Mouse (Mus musculus) lung, embryonic 15.5 days (tissue): ENCODE measurements around the gene Lgals3. TPM values are rescaled to one million over a fixed set of nuclear protein-coding genes. Genes with fewer than 3 reads are reported as not detected.

Experiments
- ATAC-seq: fragments of 200-750 bp; cut with Nextera tagmentation; 2 replicates; pipeline ENCODE4 v1.8.0; 2017; ENCODE audit warnings: moderate number of reproducible peaks, borderline replicate concordance; ENCODE audit not compliant: low FRiP score, low TSS enrichment; ENCODE audit errors: extremely low read depth
- H3K27ac ChIP-seq: fragments of 300-500 bp; sonication (generic); 2 replicates; pipeline ENCODE4 v1.5.1; 2015; ENCODE audit warnings: moderate library complexity, mild to moderate bottlenecking, inconsistent platforms
- H3K27me3 ChIP-seq: fragments of 300-500 bp; sonication (generic); 2 replicates; pipeline ENCODE4 v1.6.1; 2015; ENCODE audit warnings: inconsistent platforms
- H3K36me3 ChIP-seq: fragments of 300-500 bp; sonication (generic); 2 replicates; pipeline ENCODE4 v1.6.1; 2015; ENCODE audit warnings: inconsistent platforms
- H3K4me1 ChIP-seq: fragments of 300-500 bp; sonication (generic); 2 replicates; pipeline ENCODE4 v1.6.1; 2015; ENCODE audit warnings: inconsistent platforms
- H3K4me2 ChIP-seq: fragments of 300-500 bp; sonication (generic); 2 replicates; pipeline ENCODE4 v1.6.1; 2015; ENCODE audit warnings: inconsistent platforms, mild to moderate bottlenecking, moderate library complexity
- H3K4me3 ChIP-seq: fragments of 300-500 bp; sonication (generic); 2 replicates; pipeline ENCODE4 v1.5.1; 2015; ENCODE audit warnings: mild to moderate bottlenecking, inconsistent platforms
- H3K9ac ChIP-seq: fragments of 300-500 bp; sonication (generic); 2 replicates; pipeline ENCODE4 v1.6.1; 2015; ENCODE audit warnings: inconsistent platforms
- H3K9me3 ChIP-seq: fragments of 300-500 bp; sonication (generic); 2 replicates; pipeline ENCODE4 v1.6.1; 2016; ENCODE audit warnings: inconsistent platforms
- WGBS: fragments of 180-500 bp; shearing (Covaris S2); methylation state at CpG from one replicate; pipeline ENCODE4 v1.1.7; 2015; 5-methylcytosine and 5-hydroxymethylcytosine counted together
- polyA plus RNA-seq: library from polyadenylated mRNA; unstranded; fragments of >200 nt; fragmentation: Nextera tagmentation; extraction: Ambion mirVana; gene quantifications from 2 replicates; pipeline ENCODE4 v1.2.1, GENCODE M21; 2015

Lgals3 gene
- polyA plus RNA-seq, 1 experiment from 2014 or later, result 36.0 TPM

DNA sequence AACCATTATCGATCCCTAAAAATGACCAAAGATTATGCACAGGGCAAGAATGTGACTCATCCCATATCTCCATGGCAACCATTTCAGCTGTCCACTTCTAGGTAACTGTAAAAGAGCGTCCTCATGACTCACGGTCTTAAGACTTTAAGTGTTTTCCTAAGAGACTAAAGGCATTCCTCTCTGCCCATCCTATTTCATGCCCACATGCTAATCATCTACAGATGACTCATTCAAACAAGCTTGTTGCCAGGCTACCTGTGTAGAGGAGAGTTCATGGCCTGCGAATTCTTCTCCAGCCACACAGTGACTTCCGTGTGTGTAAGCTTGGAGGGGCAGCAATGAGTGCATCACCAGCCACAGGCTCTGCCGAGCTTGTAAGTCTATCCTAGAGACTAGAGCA is 4.1 kb downstream of the Lgals3 start:
- Histone ChIP-seq H3K36me3 (no peaks in the 10 kb centered on the region), H3K9me3 (no peaks in the 10 kb centered on the region), H3K4me1 (peaks cover 28% of the 10 kb centered on the region), H3K9ac (no peak overlapping the region), H3K27ac (no peak overlapping the region), H3K27me3 (peaks cover 19% of the 10 kb centered on the region), H3K4me3 (no peak overlapping the region), H3K4me2 (no peak overlapping the region)
- ATAC-seq, result no peak
- 49% methylated on average over 6 of the region's 6 CpGs for WGBS

DNA sequence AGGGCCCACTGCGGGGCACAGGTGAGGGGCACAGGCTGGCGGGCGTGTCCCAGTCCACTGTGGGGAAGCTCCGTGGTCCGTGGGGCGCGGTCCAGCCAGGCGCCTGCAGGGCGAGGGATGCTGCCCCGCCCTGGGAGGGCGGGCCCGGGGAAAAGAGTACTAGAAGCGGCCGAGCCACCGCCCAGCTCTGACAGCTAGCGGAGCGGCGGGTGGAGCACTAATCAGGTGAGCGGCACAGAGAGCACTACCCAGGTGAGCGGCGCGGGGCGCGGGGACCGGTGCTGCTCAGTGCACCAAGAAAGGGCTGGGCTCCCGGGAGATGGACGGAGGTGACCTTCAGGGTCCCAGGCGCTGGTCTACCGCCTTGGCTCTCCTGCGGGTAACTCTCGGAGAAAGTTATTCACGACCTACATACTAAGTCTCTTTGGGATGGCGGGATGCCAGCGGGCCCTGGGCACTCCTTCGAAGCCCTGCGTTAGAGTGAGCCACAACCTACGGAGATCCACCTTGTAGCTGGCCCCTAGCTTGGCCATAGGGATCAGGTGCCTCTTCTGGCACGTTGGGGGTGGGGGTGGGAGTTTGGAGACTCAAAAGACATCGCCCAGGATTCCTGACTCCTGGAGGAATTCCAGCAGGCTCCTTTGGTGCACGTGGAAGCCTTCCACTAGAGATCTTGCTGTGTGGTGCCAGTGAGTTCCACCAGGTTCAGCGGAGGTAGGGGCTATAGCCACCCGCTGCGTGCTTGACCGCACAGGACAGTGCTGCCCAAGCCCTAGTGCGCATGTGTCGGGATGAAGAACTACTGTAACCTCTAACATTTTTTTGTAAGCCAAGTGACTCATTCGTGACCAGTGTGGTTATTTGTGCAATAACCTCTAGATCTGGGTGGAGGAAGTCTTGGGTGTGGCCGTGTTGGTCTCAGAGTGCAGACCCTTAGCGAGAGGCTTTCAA is 6.5 kb downstream of the Lgals3 start:
- Histone ChIP-seq H3K4me2 (peak overlapping the region; percentile 60), H3K4me1 (peaks cover 21% of the 10 kb centered on the region), H3K36me3 (no peaks in the 10 kb centered on the region), H3K4me3 (peak overlapping the region; percentile 24), H3K9ac (peak overlapping the region; percentile 25; the same call in 1 of the 2 replicates), H3K27ac (no peak overlapping the region), H3K27me3 (peaks cover 19% of the 10 kb centered on the region), H3K9me3 (no peaks in the 10 kb centered on the region)
- WGBS, result 12% methylated on average over 49 of the region's 49 CpGs
- ATAC-seq, result peak; percentile 80

DNA sequence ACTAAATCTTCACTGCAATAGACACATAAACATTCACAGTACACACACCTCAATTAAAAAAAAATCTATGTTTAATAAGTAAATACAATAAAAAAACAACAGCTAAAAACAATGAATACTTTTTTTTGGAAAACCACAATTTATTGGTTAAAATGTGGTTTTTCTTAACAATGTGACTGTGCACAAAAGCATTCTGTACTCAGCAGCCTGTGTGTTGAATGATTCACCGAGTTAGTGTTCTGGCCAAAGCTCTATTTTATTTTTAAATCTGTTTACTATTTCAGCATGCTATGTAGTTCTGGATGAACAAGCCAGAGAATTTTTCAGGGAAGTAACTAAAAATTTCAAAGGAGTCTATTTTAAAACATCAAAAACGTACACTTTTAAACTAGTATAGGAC is 9.0 kb downstream of the Lgals3 start:
- Histone ChIP-seq H3K4me1 (peaks cover 20% of the 10 kb centered on the region), H3K27ac (no peak overlapping the region), H3K9me3 (no peaks in the 10 kb centered on the region), H3K4me2 (no peak overlapping the region), H3K4me3 (no peak overlapping the region), H3K9ac (no peak overlapping the region), H3K27me3 (peaks cover 19% of the 10 kb centered on the region), H3K36me3 (no peaks in the 10 kb centered on the region)
- 62% methylated on average over 2 of the region's 2 CpGs for WGBS
- no peak for ATAC-seq

DNA sequence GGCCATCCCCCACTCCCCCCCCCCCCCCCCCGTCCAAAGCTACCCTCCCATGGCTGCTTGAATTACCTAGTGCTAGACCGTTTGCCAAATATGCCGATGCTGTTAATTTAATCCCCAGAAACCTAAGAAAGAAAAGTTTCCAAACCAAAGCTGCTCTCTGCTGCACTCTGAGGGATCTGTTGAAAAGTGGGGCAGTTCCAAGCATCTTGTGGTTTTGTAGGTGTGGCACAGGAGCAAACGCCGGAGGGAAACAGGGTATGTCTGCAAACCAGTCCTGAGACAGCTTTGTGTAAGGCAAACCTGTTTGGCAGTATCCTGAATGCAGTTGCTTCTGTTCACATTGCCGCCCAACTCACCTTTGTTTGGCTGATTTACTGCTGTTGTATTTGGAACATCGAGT is 10.8 kb downstream of the Lgals3 start:
- Histone ChIP-seq H3K4me3 (no peak overlapping the region), H3K4me1 (peaks cover 13% of the 10 kb centered on the region), H3K4me2 (no peak overlapping the region), H3K27me3 (peaks cover 12% of the 10 kb centered on the region), H3K36me3 (no peaks in the 10 kb centered on the region), H3K9me3 (no peaks in the 10 kb centered on the region), H3K9ac (no peak overlapping the region), H3K27ac (no peak overlapping the region)
- WGBS, result 79% methylated on average over 7 of the region's 7 CpGs
- no peak for ATAC-seq

DNA sequence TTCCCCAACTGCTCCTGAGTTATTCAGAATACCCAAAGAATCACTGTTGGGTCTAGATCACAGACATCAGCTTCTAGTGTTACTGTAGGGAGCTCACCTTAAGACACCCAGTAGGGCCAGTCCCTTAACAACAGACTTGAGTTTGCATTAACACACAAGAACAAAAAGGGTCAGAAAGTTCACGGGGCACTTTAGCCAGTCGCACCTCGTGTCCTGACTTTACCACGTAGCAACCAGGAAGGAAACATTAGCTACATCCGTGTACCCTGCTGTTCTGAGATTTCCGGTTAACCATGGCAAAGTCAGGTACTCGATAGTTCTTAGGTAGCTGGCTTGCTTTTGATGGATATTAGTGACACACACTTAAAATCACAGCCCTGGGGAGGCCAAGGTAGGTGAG is 16.4 kb downstream of the Lgals3 start:
- Histone ChIP-seq H3K4me2 (no peak overlapping the region), H3K27me3 (no peaks in the 10 kb centered on the region), H3K27ac (no peak overlapping the region), H3K9me3 (no peaks in the 10 kb centered on the region), H3K36me3 (peaks cover 26% of the 10 kb centered on the region), H3K9ac (no peak overlapping the region), H3K4me3 (no peak overlapping the region), H3K4me1 (no peaks in the 10 kb centered on the region)
- ATAC-seq, result no peak
- 77% methylated on average over 7 of the region's 7 CpGs for WGBS

DNA sequence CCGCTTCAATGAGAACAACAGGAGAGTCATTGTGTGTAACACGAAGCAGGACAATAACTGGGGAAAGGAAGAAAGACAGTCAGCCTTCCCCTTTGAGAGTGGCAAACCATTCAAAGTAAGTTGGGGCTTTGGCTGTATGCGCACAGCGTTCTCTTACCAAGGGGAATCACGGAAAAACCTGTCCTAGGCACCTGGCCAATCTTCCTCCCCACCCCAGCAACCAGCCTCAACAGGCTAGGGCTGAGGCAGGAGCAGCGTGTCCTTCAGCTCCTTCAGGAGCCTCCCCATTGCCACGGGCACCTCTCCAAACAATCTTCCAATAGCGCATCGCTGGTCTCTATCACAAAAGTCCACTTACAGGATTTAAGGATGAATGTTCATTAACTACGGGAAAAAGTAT is 17.1 kb downstream of the Lgals3 start:
- H3K36me3 ChIP-seq, result peaks cover 32% of the 10 kb centered on the region
- no peak overlapping the region for H3K4me3 ChIP-seq
- no peaks in the 10 kb centered on the region for H3K9me3 ChIP-seq
- H3K9ac ChIP-seq, result no peak overlapping the region
- no peak for ATAC-seq
- no peak overlapping the region for H3K27ac ChIP-seq
- 86% methylated on average over 10 of the region's 10 CpGs for WGBS
- no peak overlapping the region for H3K4me2 ChIP-seq
- no peaks in the 10 kb centered on the region for H3K4me1 ChIP-seq
- H3K27me3 ChIP-seq, result no peaks in the 10 kb centered on the region

DNA sequence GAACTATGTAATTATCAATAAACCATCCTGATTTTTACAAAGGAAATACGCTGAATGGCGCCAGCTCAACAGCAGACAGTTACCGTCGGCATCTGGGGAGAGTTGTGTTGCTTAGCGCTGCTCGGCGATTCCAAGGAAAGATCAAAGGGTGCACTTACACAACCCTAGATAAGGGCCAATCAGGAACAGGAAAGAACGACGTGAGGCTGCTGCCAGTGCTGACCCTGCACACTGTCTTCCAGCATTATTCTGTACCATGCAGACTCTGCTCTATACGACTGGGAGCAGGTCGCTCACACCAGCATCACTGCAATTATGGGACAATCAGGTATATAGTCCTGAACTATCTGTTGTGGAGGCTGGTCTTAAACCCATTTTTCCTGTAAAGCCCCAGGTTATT is 18.6 kb downstream of the Lgals3 start:
- Histone ChIP-seq H3K4me2 (no peak overlapping the region), H3K27ac (no peak overlapping the region), H3K27me3 (no peaks in the 10 kb centered on the region), H3K9me3 (no peaks in the 10 kb centered on the region), H3K4me1 (no peaks in the 10 kb centered on the region), H3K36me3 (peaks cover 47% of the 10 kb centered on the region), H3K9ac (no peak overlapping the region), H3K4me3 (no peak overlapping the region)
- 54% methylated on average over 11 of the region's 11 CpGs for WGBS
- no peak for ATAC-seq

DNA sequence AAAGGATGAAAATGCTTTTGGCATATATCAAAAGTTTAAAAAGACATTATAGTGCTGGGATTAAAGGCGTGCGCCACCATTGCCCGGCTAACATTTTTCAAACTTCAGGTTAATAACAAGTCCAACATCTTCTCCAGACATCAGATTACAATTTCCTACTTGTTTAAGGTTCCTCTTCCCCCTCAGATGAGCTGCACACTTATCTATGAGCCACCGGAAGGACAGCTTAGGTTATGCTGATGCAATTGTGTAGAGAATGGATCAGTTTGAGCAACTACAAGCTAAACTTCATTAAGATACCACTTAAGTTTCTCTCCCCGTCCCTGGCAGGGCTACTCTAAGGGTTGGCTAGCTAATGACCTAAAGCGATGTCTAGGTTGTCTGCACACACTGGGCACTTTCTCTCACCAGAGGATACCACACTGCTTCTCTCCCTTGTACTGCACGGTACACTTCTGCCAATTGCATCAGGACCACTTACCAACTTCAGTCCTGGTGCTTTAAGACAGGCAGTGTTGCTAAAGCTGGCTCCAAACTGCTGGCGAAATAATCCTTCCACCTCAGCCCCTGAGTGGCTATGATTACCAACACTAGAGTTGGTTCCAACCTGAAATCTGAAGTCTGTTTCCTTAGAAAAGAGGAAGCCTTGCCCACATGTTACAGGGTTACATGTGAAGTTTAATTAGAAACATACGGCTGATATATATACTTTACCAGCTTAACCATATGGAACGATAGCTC is 26.0 kb downstream of the Lgals3 start:
- Histone ChIP-seq H3K36me3 (peaks cover 91% of the 10 kb centered on the region), H3K4me2 (no peak overlapping the region), H3K4me1 (no peaks in the 10 kb centered on the region), H3K9me3 (no peaks in the 10 kb centered on the region), H3K4me3 (no peak overlapping the region), H3K9ac (no peak overlapping the region), H3K27ac (no peak overlapping the region), H3K27me3 (no peaks in the 10 kb centered on the region)
- WGBS, result 94% methylated on average over 10 of the region's 10 CpGs
- ATAC-seq, result no peak

DNA sequence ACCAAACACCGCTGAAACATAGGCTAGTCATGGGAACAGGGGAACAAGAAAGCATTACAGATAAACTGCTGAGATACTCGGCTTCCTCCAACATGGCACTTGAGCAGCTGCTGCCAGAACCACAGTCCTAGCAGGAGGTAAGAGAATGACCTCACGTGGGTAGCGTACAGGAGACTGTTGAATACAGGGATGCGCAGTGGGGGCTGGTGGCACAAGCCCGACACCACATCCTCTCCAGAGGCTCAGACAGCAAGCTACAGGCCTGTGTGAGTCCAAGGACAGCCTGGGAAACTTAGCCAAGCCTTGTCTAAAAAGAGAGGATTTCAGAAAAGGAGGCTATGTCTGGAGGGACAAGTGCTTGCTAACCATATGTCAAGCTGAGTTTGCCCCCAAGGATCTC is 27.5 kb downstream of the Lgals3 start:
- H3K27me3 ChIP-seq, result no peaks in the 10 kb centered on the region
- no peak overlapping the region for H3K27ac ChIP-seq
- H3K9me3 ChIP-seq, result no peaks in the 10 kb centered on the region
- no peaks in the 10 kb centered on the region for H3K4me1 ChIP-seq
- no peak overlapping the region for H3K4me3 ChIP-seq
- 97% methylated on average over 6 of the region's 6 CpGs for WGBS
- no peak overlapping the region for H3K9ac ChIP-seq
- peaks cover 92% of the 10 kb centered on the region for H3K36me3 ChIP-seq
- H3K4me2 ChIP-seq, result no peak overlapping the region
- no peak for ATAC-seq

DNA sequence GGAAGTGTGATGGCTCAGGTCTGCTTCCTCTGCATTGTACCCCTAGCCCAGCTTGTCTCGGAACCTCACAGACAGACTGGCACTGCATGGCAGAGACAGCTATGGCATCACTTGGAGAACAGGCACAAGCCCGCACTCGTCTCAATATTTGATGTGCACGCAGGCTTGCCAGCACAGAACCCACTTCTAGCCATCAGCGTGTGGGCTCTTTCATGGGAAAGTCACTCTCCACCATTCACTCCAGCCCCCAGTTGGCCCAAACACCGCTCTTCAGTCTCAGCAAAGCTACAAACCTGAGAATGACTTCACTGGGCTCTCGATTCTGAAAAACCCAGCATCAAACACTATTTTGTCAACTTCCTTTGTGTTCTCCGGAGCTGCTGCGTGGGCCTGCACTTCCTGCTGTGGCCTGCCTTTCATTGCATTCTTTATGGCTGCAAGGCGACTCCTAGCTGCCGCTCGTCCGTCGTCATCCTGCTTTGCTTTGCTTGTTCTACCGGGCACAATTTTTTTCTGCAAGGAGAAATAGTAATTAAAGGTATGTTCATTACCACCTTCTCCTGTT is 28.0 kb downstream of the Lgals3 start:
- no peak for ATAC-seq
- no peak overlapping the region for H3K4me3 ChIP-seq
- H3K4me2 ChIP-seq, result no peak overlapping the region
- H3K9ac ChIP-seq, result no peak overlapping the region
- 90% methylated on average over 15 of the region's 15 CpGs for WGBS
- H3K27ac ChIP-seq, result no peak overlapping the region
- no peaks in the 10 kb centered on the region for H3K9me3 ChIP-seq
- H3K27me3 ChIP-seq, result no peaks in the 10 kb centered on the region
- peaks cover 92% of the 10 kb centered on the region for H3K36me3 ChIP-seq
- no peaks in the 10 kb centered on the region for H3K4me1 ChIP-seq

DNA sequence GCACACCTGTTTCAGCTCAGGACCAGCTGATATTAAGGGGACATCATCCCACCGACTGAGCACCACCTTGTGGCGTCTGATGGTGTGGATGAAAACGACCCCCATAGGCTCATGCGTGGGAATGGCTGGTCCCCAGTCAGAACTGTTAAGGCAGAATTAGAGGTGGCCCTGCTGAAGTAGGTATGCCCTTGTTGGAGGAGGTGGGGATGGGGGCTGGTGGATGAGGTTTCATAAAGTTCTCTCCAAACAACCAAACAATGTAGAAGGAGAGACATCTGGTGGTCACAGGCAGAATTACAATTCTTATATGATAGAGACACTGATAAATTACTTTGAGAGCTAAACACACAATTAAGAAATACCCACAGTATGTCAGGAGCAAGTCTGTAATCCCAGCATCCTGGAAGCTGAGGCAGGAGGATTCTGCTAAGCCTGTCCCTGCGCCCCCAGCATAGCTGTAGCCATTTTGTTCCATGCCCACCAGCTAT is 28.7 kb downstream of the Lgals3 start:
- no peak for ATAC-seq
- no peak overlapping the region for H3K27ac ChIP-seq
- no peak overlapping the region for H3K4me2 ChIP-seq
- H3K36me3 ChIP-seq, result peaks cover 88% of the 10 kb centered on the region
- H3K9ac ChIP-seq, result no peak overlapping the region
- H3K4me3 ChIP-seq, result no peak overlapping the region
- 65% methylated on average over 5 of the region's 5 CpGs for WGBS
- H3K4me1 ChIP-seq, result no peaks in the 10 kb centered on the region
- no peaks in the 10 kb centered on the region for H3K27me3 ChIP-seq
- H3K9me3 ChIP-seq, result no peaks in the 10 kb centered on the region

DNA sequence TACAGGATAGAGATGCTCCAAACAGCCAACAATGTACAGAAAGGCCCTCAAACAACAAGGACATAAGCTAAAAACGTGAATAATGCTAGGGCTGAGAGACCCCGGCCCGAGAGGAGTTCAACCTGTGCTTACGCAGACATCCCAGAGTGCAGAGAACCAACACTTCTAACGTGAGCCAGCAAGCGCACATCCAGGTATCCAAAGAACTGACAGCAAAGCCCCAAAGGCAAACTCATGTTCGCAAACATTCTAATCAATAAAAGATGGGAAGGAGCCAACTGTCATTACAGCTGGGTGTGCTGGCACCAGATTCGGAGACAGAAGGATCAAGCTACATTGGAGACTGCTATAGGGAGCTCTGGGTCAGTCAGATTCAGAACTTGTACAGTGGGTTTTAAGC is 35.2 kb downstream of the Lgals3 start:
- Histone ChIP-seq H3K4me3 (no peak overlapping the region), H3K27ac (no peak overlapping the region), H3K9me3 (no peaks in the 10 kb centered on the region), H3K36me3 (peaks cover 91% of the 10 kb centered on the region), H3K4me1 (no peaks in the 10 kb centered on the region), H3K27me3 (no peaks in the 10 kb centered on the region), H3K4me2 (no peak overlapping the region), H3K9ac (no peak overlapping the region)
- 94% methylated on average over 8 of the region's 8 CpGs for WGBS
- ATAC-seq, result no peak
